Mouse (Mus musculus) intestine, postnatal 0 days (tissue): ENCODE measurements at regions not wholly inside any gene's neighbourhood (a gene's known extent, or its start where the extent isn't known, plus 50 kb on each side); places are given as distances from the start of the nearest gene placed in this dataset.

ENCODE experiments used
- ATAC-seq: fragments of 200-750 bp; cut with Nextera tagmentation; 2 replicates; pipeline ENCODE4 v1.8.0; 2017; ENCODE audit warnings: mild to moderate bottlenecking, moderate TSS enrichment, moderate library complexity
- H3K27ac ChIP-seq: fragments of 300-500 bp; sonication (generic); 2 replicates; pipeline ENCODE4 v1.5.1; 2014; ENCODE audit warnings: mild to moderate bottlenecking, low read depth, low read length, moderate library complexity
- H3K27me3 ChIP-seq: fragments of 300-500 bp; sonication (generic); replicated peaks from 2 replicates; pipeline ENCODE4 v1.6.1; 2014; ENCODE audit warnings: low read length, mixed read lengths; ENCODE audit not compliant: control insufficient read depth, insufficient read depth
- H3K36me3 ChIP-seq: fragments of 300-500 bp; sonication (generic); 2 replicates; pipeline ENCODE4 v1.6.1; 2014; ENCODE audit warnings: mild to moderate bottlenecking, moderate library complexity; ENCODE audit not compliant: control insufficient read depth, insufficient read depth
- H3K4me1 ChIP-seq: fragments of 300-500 bp; sonication (generic); replicated peaks from 2 replicates; pipeline ENCODE4 v1.6.1; 2014; ENCODE audit warnings: antibody characterized with exemption, low read length, mixed read lengths; ENCODE audit not compliant: control insufficient read depth, insufficient read depth
- H3K4me2 ChIP-seq: fragments of 300-500 bp; sonication (generic); replicated peaks from 2 replicates; pipeline ENCODE4 v1.6.1; 2014; ENCODE audit warnings: low read depth, mild to moderate bottlenecking, moderate library complexity
- H3K4me3 ChIP-seq: fragments of 300-500 bp; sonication (generic); 2 replicates; pipeline ENCODE4 v1.5.1; 2014; ENCODE audit warnings: low read depth, low read length
- H3K9ac ChIP-seq: fragments of 300-500 bp; sonication (generic); 2 replicates; pipeline ENCODE4 v1.6.1; 2014; ENCODE audit warnings: mild to moderate bottlenecking, low read depth, low read length
- H3K9me3 ChIP-seq: fragments of 300-500 bp; sonication (generic); 2 replicates; pipeline ENCODE4 v1.6.1; 2016; ENCODE audit warnings: mixed run types; ENCODE audit not compliant: control insufficient read depth
- CTCF ChIP-seq: sonication (generic); IDR thresholded peaks from 2 replicates; pipeline ENCODE4 v1.5.1; 2016; ENCODE audit warnings: low read depth, mild to moderate bottlenecking, control low read depth, antibody characterized with exemption, moderate library complexity
- WGBS: fragments of 180-500 bp; shearing (Covaris S2); extraction: QIAGEN DNeasy Blood & Tissue Kit; methylation state at CpG from one replicate; pipeline ENCODE4 v1.1.7; 2014; 5-methylcytosine and 5-hydroxymethylcytosine counted together

GRCm38 (mm10) chr8:101697948-101698347 is 1087.5 kb downstream of the Cdh11 start:
- ATAC-seq = no peak
- Histone ChIP-seq H3K4me1 (no peaks in the 10 kb centered on the region), H3K9me3 (no peaks in the 10 kb centered on the region), H3K27me3 (no peaks in the 10 kb centered on the region), H3K27ac (no peak overlapping the region), H3K4me2 (no peak overlapping the region), H3K9ac (no peak overlapping the region), H3K36me3 (no peaks in the 10 kb centered on the region), H3K4me3 (no peak overlapping the region)
- WGBS = 23% methylated on average over 1 of the region's 1 CpGs
- no peak for TF ChIP-seq CTCF

GRCm38 (mm10) chr8:101690901-101691300 is 1094.5 kb downstream of the Cdh11 start:
- Histone ChIP-seq H3K36me3 (no peaks in the 10 kb centered on the region), H3K4me1 (no peaks in the 10 kb centered on the region), H3K27me3 (no peaks in the 10 kb centered on the region), H3K27ac (no peak overlapping the region), H3K9me3 (no peaks in the 10 kb centered on the region), H3K4me2 (no peak overlapping the region), H3K4me3 (no peak overlapping the region), H3K9ac (no peak overlapping the region)
- no peak for ATAC-seq
- WGBS = 82% methylated on average over 1 of the region's 1 CpGs
- no peak for TF ChIP-seq CTCF

- Histone ChIP-seq H3K27ac (no peak overlapping the region), H3K27me3 (no peaks in the 10 kb centered on the region), H3K4me3 (no peak overlapping the region), H3K9ac (no peak overlapping the region), H3K36me3 (no peaks in the 10 kb centered on the region), H3K4me2 (no peak overlapping the region), H3K9me3 (no peaks in the 10 kb centered on the region), H3K4me1 (no peaks in the 10 kb centered on the region)
- no peak for ATAC-seq
- no peak for TF ChIP-seq CTCF
- WGBS = 48% methylated on average over 2 of the region's 2 CpGs
Measured at GRCm38 (mm10) chr8:101668921-101669320, 1116.5 kb downstream of the Cdh11 start.

GRCm38 (mm10) chr8:101662874-101663273 is 1122.6 kb downstream of the Cdh11 start:
- no peak overlapping the region for H3K9ac ChIP-seq
- H3K27ac ChIP-seq = no peak overlapping the region
- ATAC-seq = no peak
- no peaks in the 10 kb centered on the region for H3K36me3 ChIP-seq
- no peak overlapping the region for H3K4me3 ChIP-seq
- no peaks in the 10 kb centered on the region for H3K27me3 ChIP-seq
- no peaks in the 10 kb centered on the region for H3K4me1 ChIP-seq
- no peak for TF ChIP-seq CTCF
- 65% methylated on average over 2 of the region's 2 CpGs for WGBS
- no peaks in the 10 kb centered on the region for H3K9me3 ChIP-seq
- no peak overlapping the region for H3K4me2 ChIP-seq

- TF ChIP-seq CTCF = no peak
- WGBS = 56% methylated on average over 2 of the region's 2 CpGs
Measured at GRCm38 (mm10) chr8:101655292-101655691, 1130.2 kb downstream of the Cdh11 start.

GRCm38 (mm10) chr8:101628816-101629215 is 1156.6 kb downstream of the Cdh11 start:
- H3K4me2 ChIP-seq = no peak overlapping the region
- 19% methylated on average over 1 of the region's 1 CpGs for WGBS
- H3K9me3 ChIP-seq = no peaks in the 10 kb centered on the region
- no peaks in the 10 kb centered on the region for H3K36me3 ChIP-seq
- no peaks in the 10 kb centered on the region for H3K27me3 ChIP-seq
- no peak overlapping the region for H3K4me3 ChIP-seq
- H3K9ac ChIP-seq = no peak overlapping the region
- TF ChIP-seq CTCF = peak; percentile 66
- H3K27ac ChIP-seq = no peak overlapping the region
- no peak for ATAC-seq
- no peaks in the 10 kb centered on the region for H3K4me1 ChIP-seq

More at GRCm38 (mm10) chr8:101655292-101655691, 1130.2 kb downstream of the Cdh11 start:
- Histone ChIP-seq H3K27me3 (no peaks in the 10 kb centered on the region), H3K4me1 (no peaks in the 10 kb centered on the region), H3K4me3 (no peak overlapping the region), H3K36me3 (no peaks in the 10 kb centered on the region), H3K4me2 (no peak overlapping the region), H3K9ac (no peak overlapping the region), H3K27ac (no peak overlapping the region), H3K9me3 (no peaks in the 10 kb centered on the region)
- no peak for ATAC-seq

GRCm38 (mm10) chr8:101621941-101622340 is 1163.5 kb downstream of the Cdh11 start:
- Histone ChIP-seq H3K9me3 (no peaks in the 10 kb centered on the region), H3K9ac (no peak overlapping the region), H3K4me3 (no peak overlapping the region), H3K27ac (no peak overlapping the region), H3K27me3 (no peaks in the 10 kb centered on the region), H3K36me3 (no peaks in the 10 kb centered on the region), H3K4me2 (no peak overlapping the region), H3K4me1 (no peaks in the 10 kb centered on the region)
- no peak for TF ChIP-seq CTCF
- WGBS = 81% methylated on average over 1 of the region's 1 CpGs
- no peak for ATAC-seq
